ENCODE assay signal across 23 mouse cellular contexts in genomic region chr3:157641634-157642033, GRCm38 (mm10).
DNase-seq lines count a peak whose midpoint lies in the region; ATAC-seq and TF ChIP-seq lines count a peak whose summit lies in the region.
"Had no signal": no experiment of that assay in that cellular context is flagged by ENCODE, and none has a peak within 500 bp of the region (broad histone marks: within the 10 kb centered on the region; RNA-seq: fewer than 3 reads in every experiment).

No protein-coding gene starts in this region.

- WGBS in heart, embryonic 13.5 days: 73% methylated on average over 4 of the region's 4 CpGs
- WGBS in heart, adult 2 months: 73% methylated on average over 4 of the region's 4 CpGs
- WGBS in liver, embryonic 11.5 days: 65% methylated on average over 4 of the region's 4 CpGs
- 65% methylated on average over 4 of the region's 4 CpGs for WGBS in liver, embryonic 14.5 days (ENCODE audit: insufficient replicate concordance)
- WGBS in forebrain, embryonic 10.5 days: 80% methylated on average over 4 of the region's 4 CpGs

- no peak overlapping the region for H3K9ac ChIP-seq in heart, embryonic 13.5 days
- H3K9ac ChIP-seq in heart, adult 2 months (ENCODE audit: low read depth, low read length): no peak overlapping the region
- H3K9ac ChIP-seq in liver, embryonic 11.5 days (ENCODE audit: low read depth, low read length): no peak overlapping the region
- no peak overlapping the region for H3K9ac ChIP-seq in liver, embryonic 14.5 days (replicated peaks)
- H3K9ac ChIP-seq: embryonic facial prominence, embryonic 13.5 days; forebrain, embryonic 12.5 days; forebrain, embryonic 15.5 days; hindbrain, embryonic 12.5 days; hindbrain, embryonic 15.5 days had no signal

- H3K27me3 ChIP-seq in heart, embryonic 13.5 days (replicated peaks): no peaks in the 10 kb centered on the region
- no peaks in the 10 kb centered on the region for H3K27me3 ChIP-seq in heart, adult 2 months (ENCODE audit: control insufficient read depth, insufficient read depth, low read length)
- no peaks in the 10 kb centered on the region for H3K27me3 ChIP-seq in Patski
- H3K27me3 ChIP-seq in liver, embryonic 11.5 days (replicated peaks; ENCODE audit: control insufficient read depth, insufficient read depth, low read length): no peaks in the 10 kb centered on the region
- H3K27me3 ChIP-seq in liver, embryonic 14.5 days (ENCODE audit: control insufficient read depth, insufficient read depth, low read length): no peaks in the 10 kb centered on the region
- H3K27me3 ChIP-seq in forebrain, embryonic 10.5 days (ENCODE audit: poor library complexity, severe bottlenecking): no peaks in the 10 kb centered on the region
- H3K27me3 ChIP-seq: embryonic facial prominence, embryonic 13.5 days; forebrain, embryonic 12.5 days; forebrain, embryonic 15.5 days; hindbrain, embryonic 12.5 days; hindbrain, embryonic 15.5 days had no signal

- H3K79me2 ChIP-seq in heart, adult 2 months (replicated peaks; ENCODE audit: control insufficient read depth, insufficient read depth, low read length): no peaks in the 10 kb centered on the region

- CTCF ChIA-PET in Patski (lab: Charles Lee): interaction anchor here (0.9 to 1.2 kb wide), 3 partner anchors 14 to 22 kb away, joined by 3 to 5 read pairs (median 3); no protein-coding TSS in a partner anchor

- peak; percentile 42; the same call in 1 of the 2 replicates for ATAC-seq in heart, embryonic 13.5 days (ENCODE audit: extremely low read depth, insufficient number of reproducible peaks, low FRiP score, low TSS enrichment)
- ATAC-seq in Patski: peak; percentile 22
- peak; percentile 54 for ATAC-seq in liver, embryonic 11.5 days (replicated peaks; ENCODE audit: low FRiP score)
- ATAC-seq in liver, embryonic 14.5 days (ENCODE audit: insufficient read depth): peak; percentile 50
- ATAC-seq: forebrain, embryonic 15.5 days had no signal

- H3K27ac ChIP-seq in heart, embryonic 13.5 days (replicated peaks): no peak overlapping the region
- H3K27ac ChIP-seq in heart, adult 2 months: no peak overlapping the region
- no peak overlapping the region for H3K27ac ChIP-seq in liver, embryonic 11.5 days (ENCODE audit: low read depth, low read length)
- no peak overlapping the region for H3K27ac ChIP-seq in liver, embryonic 14.5 days
- no peak overlapping the region for H3K27ac ChIP-seq in forebrain, embryonic 10.5 days
- H3K27ac ChIP-seq: embryonic facial prominence, embryonic 10.5 days; embryonic facial prominence, embryonic 13.5 days; forebrain, embryonic 12.5 days; forebrain, embryonic 15.5 days; heart, embryonic 10.5 days; hindbrain, embryonic 12.5 days; hindbrain, embryonic 15.5 days had no signal

- no peak for TF ChIP-seq CTCF in heart, adult 2 months (IDR thresholded peaks at IDR 0.05)
- no peak for TF ChIP-seq CTCF in Patski (IDR thresholded peaks at IDR 0.05)
- TF ChIP-seq CTCF in liver, embryonic 14.5 days (IDR thresholded peaks at IDR 0.05; ENCODE audit: low read depth): no peak

- H3K4me2 ChIP-seq in heart, embryonic 13.5 days: no peak overlapping the region
- no peak overlapping the region for H3K4me2 ChIP-seq in liver, embryonic 11.5 days
- H3K4me2 ChIP-seq in liver, embryonic 14.5 days (ENCODE audit: low read depth): no peak overlapping the region
- H3K4me2 ChIP-seq: embryonic facial prominence, embryonic 13.5 days; forebrain, embryonic 12.5 days; forebrain, embryonic 15.5 days; hindbrain, embryonic 12.5 days; hindbrain, embryonic 15.5 days had no signal

- in situ Hi-C loops in Patski (cut with MboI; ENCODE audit: low pct_unique_long_range_greater_than_20kb): no loop called here

- H3K9me3 ChIP-seq in heart, embryonic 13.5 days: no peaks in the 10 kb centered on the region
- no peaks in the 10 kb centered on the region for H3K9me3 ChIP-seq in liver, embryonic 11.5 days (ENCODE audit: control insufficient read depth, low read length)
- H3K9me3 ChIP-seq in liver, embryonic 14.5 days (ENCODE audit: control insufficient read depth, low read length): no peaks in the 10 kb centered on the region
- no peaks in the 10 kb centered on the region for H3K9me3 ChIP-seq in forebrain, embryonic 10.5 days
- H3K9me3 ChIP-seq: embryonic facial prominence, embryonic 10.5 days; embryonic facial prominence, embryonic 13.5 days; forebrain, embryonic 12.5 days; forebrain, embryonic 15.5 days; heart, embryonic 10.5 days; hindbrain, embryonic 12.5 days; hindbrain, embryonic 15.5 days had no signal

- no peaks in the 10 kb centered on the region for H3K4me1 ChIP-seq in heart, embryonic 13.5 days
- no peaks in the 10 kb centered on the region for H3K4me1 ChIP-seq in heart, adult 2 months (ENCODE audit: control insufficient read depth, insufficient read depth, low read length)
- peaks cover under 1% of the 10 kb centered on the region; the same call in 1 of the 2 replicates for H3K4me1 ChIP-seq in liver, embryonic 11.5 days (replicated peaks; ENCODE audit: control insufficient read depth, insufficient read depth, low read length)
- peaks cover 0 to 8% of the 10 kb centered on the region in 2 experiments; a peak in 3 of 4 replicates for H3K4me1 ChIP-seq in liver, embryonic 14.5 days (replicated peaks; ENCODE audit: control insufficient read depth in 2 of 2, insufficient read depth in 2 of 2, low read length in 1 of 2)
- H3K4me1 ChIP-seq in forebrain, embryonic 10.5 days: no peaks in the 10 kb centered on the region
- H3K4me1 ChIP-seq: embryonic facial prominence, embryonic 10.5 days; embryonic facial prominence, embryonic 13.5 days; forebrain, embryonic 12.5 days; forebrain, embryonic 15.5 days; heart, embryonic 10.5 days; hindbrain, embryonic 12.5 days; hindbrain, embryonic 15.5 days had no signal

- no peak for TF ChIP-seq EP300 in heart, adult 2 months (IDR thresholded peaks at IDR 0.05; ENCODE audit: insufficient read depth, low read depth, low read length)
- TF ChIP-seq EP300 in liver, embryonic 14.5 days (IDR thresholded peaks at IDR 0.05; ENCODE audit: low read depth): no peak

- no peak for TF ChIP-seq POLR2A in heart, adult 2 months (IDR thresholded peaks at IDR 0.05; ENCODE audit: insufficient read depth, low read depth, low read length)

- DNase-seq in heart, adult 2 months: no peak
- DNase-seq in Patski (ENCODE audit: low read depth, low spot score): no peak
- no peak for DNase-seq in liver, embryonic 11.5 days (ENCODE audit: low spot score)
- DNase-seq in liver, embryonic 14.5 days (ENCODE audit: low read depth in 3 of 3, low spot score in 3 of 3): no peak
- no peak for DNase-seq in natural killer cell, adult 2 months (ENCODE audit: low spot score in 2 of 2)
- DNase-seq in urinary bladder, adult 18-20 months (ENCODE audit: low spot score in 2 of 2): no peak
- no peak for DNase-seq in forebrain, embryonic 10.5 days (ENCODE audit: extremely low spot score, low spot score)
- DNase-seq: adrenal gland, postnatal 10 days; adrenal gland, postnatal 36 days; cerebellum, adult 2 months; cerebellum, adult 9-11 months; cerebellum, postnatal 25 days; embryo, embryonic 11 days; gastrocnemius, postnatal 25 days; heart, adult 18-20 months had no signal

- intact Hi-C loops in heart, adult 2 months (cut with DNase I): no loop called here

- POLR2A ChIA-PET in Patski (lab: Charles Lee): no interaction called here

- H3K36me3 ChIP-seq in heart, embryonic 13.5 days: no peaks in the 10 kb centered on the region
- no peaks in the 10 kb centered on the region for H3K36me3 ChIP-seq in heart, adult 2 months (ENCODE audit: control insufficient read depth, insufficient read depth, low read length)
- no peaks in the 10 kb centered on the region for H3K36me3 ChIP-seq in liver, embryonic 11.5 days (ENCODE audit: control insufficient read depth, insufficient read depth, low read length)
- no peaks in the 10 kb centered on the region for H3K36me3 ChIP-seq in liver, embryonic 14.5 days (replicated peaks; ENCODE audit: control insufficient read depth, insufficient read depth, low read depth)
- no peaks in the 10 kb centered on the region for H3K36me3 ChIP-seq in forebrain, embryonic 10.5 days (replicated peaks)
- H3K36me3 ChIP-seq: embryonic facial prominence, embryonic 10.5 days; embryonic facial prominence, embryonic 13.5 days; forebrain, embryonic 12.5 days; forebrain, embryonic 15.5 days; heart, embryonic 10.5 days; hindbrain, embryonic 12.5 days; hindbrain, embryonic 15.5 days had no signal

- no peak overlapping the region for H3K4me3 ChIP-seq in heart, embryonic 13.5 days
- no peak overlapping the region for H3K4me3 ChIP-seq in heart, adult 2 months
- H3K4me3 ChIP-seq in liver, embryonic 11.5 days (ENCODE audit: low read depth, low read length): no peak overlapping the region
- no peak overlapping the region for H3K4me3 ChIP-seq in liver, embryonic 14.5 days (ENCODE audit: insufficient read depth in 1 of 2, low read depth in 2 of 2, low read length in 2 of 2)
- H3K4me3 ChIP-seq in forebrain, embryonic 10.5 days: no peak overlapping the region
- H3K4me3 ChIP-seq: embryonic facial prominence, embryonic 10.5 days; embryonic facial prominence, embryonic 13.5 days; forebrain, embryonic 12.5 days; forebrain, embryonic 15.5 days; heart, embryonic 10.5 days; hindbrain, embryonic 12.5 days; hindbrain, embryonic 15.5 days had no signal
